Mouse (Mus musculus): ENCODE measurements around the gene Ccdc103. TPM values are rescaled to one million over a fixed set of nuclear protein-coding genes. Genes with fewer than 3 reads are reported as not detected.
A peak's percentile ranks its signal among the peaks of the same experiment; 100 is the strongest.

Ccdc103 gene
- polyA plus RNA-seq, 1 experiment: 0.57 TPM

DNA sequence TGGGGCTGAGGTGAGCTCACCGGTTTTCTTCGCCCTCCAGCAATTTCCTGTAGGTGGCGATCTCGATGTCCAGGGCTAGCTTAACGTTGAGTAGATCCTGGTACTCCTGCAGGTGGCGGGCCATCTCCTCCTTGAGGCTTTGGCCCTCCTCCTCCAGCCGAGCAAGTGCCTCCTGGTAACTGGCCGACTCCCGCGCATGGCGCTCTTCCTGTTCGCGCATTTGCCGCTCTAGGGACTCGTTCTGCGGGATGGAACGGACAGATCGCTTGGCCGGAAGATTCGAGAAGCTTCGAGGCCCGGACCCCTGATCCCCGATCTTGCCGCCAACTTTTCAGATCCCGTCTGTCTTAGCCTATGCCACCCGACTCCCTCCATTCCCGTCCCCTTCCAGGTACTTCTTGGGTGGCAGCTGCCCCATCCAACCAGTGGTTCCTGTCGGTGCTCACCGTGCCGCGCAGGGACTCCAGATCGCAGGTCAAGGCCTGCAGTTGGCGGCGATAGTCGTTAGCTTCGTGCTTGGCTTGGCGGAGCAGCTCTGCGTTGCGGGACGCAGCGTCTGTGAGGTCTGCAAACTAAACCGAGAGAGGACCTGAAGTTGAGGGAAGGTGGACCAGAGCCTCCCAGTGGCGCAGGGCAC, 12.1 kb downstream of the Ccdc103 start:
- H3K27me3 ChIP-seq (ENCODE audit: control insufficient read depth, insufficient read depth, low read length): no peaks in the 10 kb centered on the region
- 6% methylated on average over 43 of the region's 43 CpGs for WGBS
- H3K4me3 ChIP-seq (replicated peaks; ENCODE audit: insufficient read depth, low read depth, low read length): peak overlapping the region; percentile 24
- peaks cover under 1% of the 10 kb centered on the region; the same call in 1 of the 2 replicates for H3K4me1 ChIP-seq (ENCODE audit: control insufficient read depth, insufficient read depth, low read length)
- TF ChIP-seq POLR2A (IDR thresholded peaks at IDR 0.05; ENCODE audit: borderline replicate concordance, insufficient read depth, low read length): no peak
- peak; percentile 77 for TF ChIP-seq CTCF (IDR thresholded peaks at IDR 0.05; ENCODE audit: borderline replicate concordance, insufficient read depth, low read depth, low read length)
- DNase-seq: peak; percentile 73 to 77
- no peak overlapping the region for H3K27ac ChIP-seq (ENCODE audit: insufficient read depth, low read length)

DNA sequence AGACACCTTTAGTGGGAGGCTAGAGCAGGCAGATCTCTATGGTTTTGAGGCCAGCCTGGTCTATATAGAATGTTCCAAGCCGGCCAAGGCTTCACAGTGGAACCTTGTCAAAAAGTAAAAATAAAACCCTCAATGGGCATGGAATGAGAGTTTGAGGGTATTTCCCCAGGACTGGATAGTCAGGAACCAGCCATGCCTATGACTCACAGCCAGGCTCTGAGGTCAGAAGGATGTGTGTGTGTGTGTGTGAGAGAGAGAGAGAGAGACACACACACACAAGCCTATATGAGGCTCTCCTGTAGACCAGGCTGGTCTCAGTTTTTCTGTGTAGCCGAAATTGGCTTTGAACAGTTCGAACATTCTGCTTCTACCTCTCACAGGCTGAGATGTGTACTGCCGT, 13.7 kb downstream of the Ccdc103 start:
- no peak for DNase-seq
- no peak overlapping the region for H3K27ac ChIP-seq (ENCODE audit: insufficient read depth, low read length)
- H3K4me3 ChIP-seq (replicated peaks; ENCODE audit: insufficient read depth, low read depth, low read length): no peak overlapping the region
- 93% methylated on average over 4 of the region's 4 CpGs for WGBS
- peaks cover 9% of the 10 kb centered on the region; the same call in 1 of the 2 replicates for H3K4me1 ChIP-seq (ENCODE audit: control insufficient read depth, insufficient read depth, low read length)
- no peak for TF ChIP-seq CTCF (IDR thresholded peaks at IDR 0.05; ENCODE audit: borderline replicate concordance, insufficient read depth, low read depth, low read length)
- TF ChIP-seq POLR2A (IDR thresholded peaks at IDR 0.05; ENCODE audit: borderline replicate concordance, insufficient read depth, low read length): no peak
- no peaks in the 10 kb centered on the region for H3K27me3 ChIP-seq (ENCODE audit: control insufficient read depth, insufficient read depth, low read length)

GRCm38 (mm10) chr11:102895779-102896178, 14.8 kb downstream of the Ccdc103 start:
- H3K4me1 ChIP-seq (ENCODE audit: control insufficient read depth, insufficient read depth, low read length): peaks cover 9% of the 10 kb centered on the region; the same call in 1 of the 2 replicates
- H3K27me3 ChIP-seq (ENCODE audit: control insufficient read depth, insufficient read depth, low read length): no peaks in the 10 kb centered on the region
- no peak for DNase-seq
- no peak overlapping the region for H3K27ac ChIP-seq (ENCODE audit: insufficient read depth, low read length)
- 92% methylated on average over 9 of the region's 9 CpGs for WGBS
- H3K4me3 ChIP-seq (replicated peaks; ENCODE audit: insufficient read depth, low read depth, low read length): no peak overlapping the region
- TF ChIP-seq POLR2A (IDR thresholded peaks at IDR 0.05; ENCODE audit: borderline replicate concordance, insufficient read depth, low read length): no peak
- no peak for TF ChIP-seq CTCF (IDR thresholded peaks at IDR 0.05; ENCODE audit: borderline replicate concordance, insufficient read depth, low read depth, low read length)

DNA sequence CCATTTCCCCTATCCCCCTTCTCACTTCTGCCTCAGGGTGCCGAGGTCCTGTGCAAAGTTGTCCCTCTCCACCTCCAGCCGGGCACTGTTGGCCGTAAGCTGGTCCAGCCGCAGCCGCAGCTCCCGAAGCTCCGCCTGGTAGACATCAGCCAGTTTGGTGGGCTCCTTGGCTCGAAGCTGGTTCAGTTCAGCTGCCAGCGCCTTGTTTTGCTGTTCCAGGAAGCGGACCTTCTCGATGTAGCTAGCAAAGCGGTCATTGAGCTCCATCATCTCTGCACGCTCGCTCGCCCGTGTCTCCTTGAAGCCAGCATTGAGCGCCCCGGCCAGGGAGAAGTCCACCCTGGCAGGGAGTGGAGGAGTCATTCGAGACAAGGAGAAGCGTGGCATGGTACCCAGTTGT, 15.6 kb downstream of the Ccdc103 start:
- TF ChIP-seq POLR2A (IDR thresholded peaks at IDR 0.05; ENCODE audit: borderline replicate concordance, insufficient read depth, low read length): no peak
- no peak for TF ChIP-seq CTCF (IDR thresholded peaks at IDR 0.05; ENCODE audit: borderline replicate concordance, insufficient read depth, low read depth, low read length)
- Histone ChIP-seq H3K27me3 (ENCODE audit: control insufficient read depth, insufficient read depth, low read length) (no peaks in the 10 kb centered on the region), H3K27ac (ENCODE audit: insufficient read depth, low read length) (no peak overlapping the region), H3K4me3 (replicated peaks; ENCODE audit: insufficient read depth, low read depth, low read length) (no peak overlapping the region), H3K4me1 (ENCODE audit: control insufficient read depth, insufficient read depth, low read length) (peaks cover 12% of the 10 kb centered on the region; the same call in 1 of the 2 replicates)
- 57% methylated on average over 20 of the region's 20 CpGs for WGBS
- DNase-seq: no peak

GRCm38 (mm10) chr11:102898408-102898807, 17.4 kb downstream of the Ccdc103 start:
- peaks cover 12% of the 10 kb centered on the region; the same call in 1 of the 2 replicates for H3K4me1 ChIP-seq (ENCODE audit: control insufficient read depth, insufficient read depth, low read length)
- DNase-seq: peak; percentile 82 to 87
- TF ChIP-seq POLR2A (IDR thresholded peaks at IDR 0.05; ENCODE audit: borderline replicate concordance, insufficient read depth, low read length): no peak
- no peak for TF ChIP-seq CTCF (IDR thresholded peaks at IDR 0.05; ENCODE audit: borderline replicate concordance, insufficient read depth, low read depth, low read length)
- no peak overlapping the region for H3K4me3 ChIP-seq (replicated peaks; ENCODE audit: insufficient read depth, low read depth, low read length)
- peak overlapping the region; percentile 24; the same call in 1 of the 2 replicates for H3K27ac ChIP-seq (ENCODE audit: insufficient read depth, low read length)
- no peaks in the 10 kb centered on the region for H3K27me3 ChIP-seq (ENCODE audit: control insufficient read depth, insufficient read depth, low read length)
- WGBS: 8% methylated on average over 9 of the region's 9 CpGs

GRCm38 (mm10) chr11:102900763-102901162, 19.8 kb downstream of the Ccdc103 start, which contains the start of gene Gfap:
Gene Gfap (minus strand): TSS chr11:102900912.
- 10% methylated on average over 7 of the region's 7 CpGs for WGBS

DNA sequence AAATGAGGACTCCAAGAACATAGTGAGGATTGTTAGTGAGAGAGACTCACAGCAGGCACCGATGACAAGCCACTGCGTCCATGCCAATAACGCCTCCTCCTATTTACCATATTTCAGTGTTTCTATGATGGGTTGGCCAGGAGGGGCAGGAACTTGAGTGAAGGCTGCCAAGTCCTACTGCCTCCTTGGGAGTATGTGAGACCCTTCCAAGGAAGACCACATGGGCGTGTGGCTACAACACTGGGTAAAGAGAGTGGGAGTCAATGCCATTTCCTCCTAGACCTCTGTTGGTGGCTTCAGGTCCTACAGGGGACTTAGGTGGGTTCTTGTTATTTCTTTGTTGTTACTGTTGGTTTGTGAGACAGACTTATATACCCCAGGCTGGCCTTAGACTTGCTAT, 20.2 kb downstream of the Ccdc103 start:
- WGBS: 17% methylated on average over 4 of the region's 4 CpGs
- DNase-seq: no peak
- H3K27me3 ChIP-seq (ENCODE audit: control insufficient read depth, insufficient read depth, low read length): no peaks in the 10 kb centered on the region
- H3K4me1 ChIP-seq (ENCODE audit: control insufficient read depth, insufficient read depth, low read length): peaks cover 12% of the 10 kb centered on the region; the same call in 1 of the 2 replicates
- H3K27ac ChIP-seq (ENCODE audit: insufficient read depth, low read length): no peak overlapping the region
- no peak for TF ChIP-seq POLR2A (IDR thresholded peaks at IDR 0.05; ENCODE audit: borderline replicate concordance, insufficient read depth, low read length)
- no peak for TF ChIP-seq CTCF (IDR thresholded peaks at IDR 0.05; ENCODE audit: borderline replicate concordance, insufficient read depth, low read depth, low read length)
- no peak overlapping the region for H3K4me3 ChIP-seq (replicated peaks; ENCODE audit: insufficient read depth, low read depth, low read length)

More at GRCm38 (mm10) chr11:102900763-102901162, 19.8 kb downstream of the Ccdc103 start, which contains the start of gene Gfap:
- Histone ChIP-seq H3K27ac (ENCODE audit: insufficient read depth, low read length) (no peak within 1 kb of the TSS), H3K4me3 (replicated peaks; ENCODE audit: insufficient read depth, low read depth, low read length) (no peak within 1 kb of the TSS), H3K4me1 (ENCODE audit: control insufficient read depth, insufficient read depth, low read length) (peaks cover 12% of the 10 kb centered on the region; the same call in 1 of the 2 replicates), H3K27me3 (ENCODE audit: control insufficient read depth, insufficient read depth, low read length) (no peaks in the 10 kb centered on the region)
- TF ChIP-seq CTCF (IDR thresholded peaks at IDR 0.05; ENCODE audit: borderline replicate concordance, insufficient read depth, low read depth, low read length) (peak; percentile 95), POLR2A (IDR thresholded peaks at IDR 0.05; ENCODE audit: borderline replicate concordance, insufficient read depth, low read length) (no peak)
- peak; percentile 77 to 87 for DNase-seq

GRCm38 (mm10) chr11:102902107-102902506, 21.1 kb downstream of the Ccdc103 start:
- Histone ChIP-seq H3K4me1 (ENCODE audit: control insufficient read depth, insufficient read depth, low read length) (peaks cover 12% of the 10 kb centered on the region; the same call in 1 of the 2 replicates), H3K4me3 (replicated peaks; ENCODE audit: insufficient read depth, low read depth, low read length) (no peak overlapping the region), H3K27me3 (ENCODE audit: control insufficient read depth, insufficient read depth, low read length) (no peaks in the 10 kb centered on the region), H3K27ac (ENCODE audit: insufficient read depth, low read length) (no peak overlapping the region)
- no peak for DNase-seq
- TF ChIP-seq POLR2A (IDR thresholded peaks at IDR 0.05; ENCODE audit: borderline replicate concordance, insufficient read depth, low read length): no peak
- no peak for TF ChIP-seq CTCF (IDR thresholded peaks at IDR 0.05; ENCODE audit: borderline replicate concordance, insufficient read depth, low read depth, low read length)
- WGBS: 95% methylated on average over 5 of the region's 5 CpGs

All from cerebellum, adult 2 months (tissue).